Mouse (Mus musculus) heart, adult 2 months (tissue): Measurements from ENCODE around the gene Ttc23.
A peak's percentile ranks its signal among the peaks of the same experiment; 100 is the strongest.

Experiments
- CTCF ChIP-seq: fragments of 200-600 bp; IDR thresholded peaks from 2 replicates; pipeline ENCODE4 v1.8.1; 2022; ENCODE audit warnings: antibody characterized with exemption, mild to moderate bottlenecking, moderate library complexity
- EP300 ChIP-seq: fragments of 200-500 bp; IDR thresholded peaks from 2 replicates; pipeline ENCODE4 v1.6.1; 2011; ENCODE audit warnings: low read depth, low read length, control low read depth; ENCODE audit not compliant: insufficient read depth
- POLR2A ChIP-seq: fragments of 200-500 bp; IDR thresholded peaks from 2 replicates; pipeline ENCODE4 v1.6.1; 2011; ENCODE audit warnings: mild to moderate bottlenecking, low read depth, low read length, control low read depth; ENCODE audit not compliant: insufficient read depth

DNA sequence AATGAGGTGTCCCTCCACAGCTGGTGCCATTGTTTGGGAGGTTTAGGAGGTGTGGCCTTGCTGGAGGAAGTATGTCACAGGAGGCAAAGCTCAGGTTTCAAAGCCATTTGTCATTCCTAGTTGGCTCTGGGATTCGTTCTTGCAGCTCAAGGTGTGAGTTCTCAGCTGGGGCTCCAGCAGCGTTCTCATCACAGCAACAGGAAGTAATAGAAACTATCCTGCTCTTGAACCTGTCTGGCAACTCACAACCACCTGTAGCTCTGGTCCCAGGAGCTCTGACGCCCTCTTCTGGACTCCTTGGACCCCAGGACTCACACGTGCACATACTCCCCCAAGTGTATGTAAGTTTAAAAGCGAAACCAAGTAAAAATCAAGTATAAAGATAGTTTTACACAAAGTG, 17.5 kb upstream of the Ttc23 start:
- TF ChIP-seq CTCF: peak; percentile 31; the same call in 1 of the 2 replicates
- TF ChIP-seq EP300: no peak
- TF ChIP-seq POLR2A: no peak
